Mouse (Mus musculus): Measurements from ENCODE around the gene Tomt. TPM values are rescaled to one million over a fixed set of nuclear protein-coding genes. Genes with fewer than 3 reads are reported as not detected.

Gene Tomt
- polyA plus RNA-seq, 1 experiment from 2014 or later: 0.29 TPM

DNA sequence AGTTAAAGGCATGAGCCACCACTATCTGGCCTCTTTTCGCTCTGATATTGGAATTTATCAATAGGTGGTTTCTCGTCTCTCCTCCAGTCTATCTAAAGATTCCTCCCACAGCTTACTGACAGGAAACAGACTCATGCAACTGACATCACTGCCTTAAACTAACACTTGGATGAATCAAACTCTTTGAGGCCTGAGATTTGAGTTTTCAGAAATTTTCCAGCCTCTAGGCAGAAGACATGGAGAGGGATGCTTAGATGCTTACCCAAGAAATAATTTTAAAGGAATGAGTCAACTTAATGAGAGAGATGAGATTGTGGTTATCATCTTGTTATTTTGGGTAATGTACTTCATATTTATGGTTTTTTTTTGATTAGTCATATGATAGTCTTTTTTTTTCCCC lies 52.3 kb downstream of the Tomt start:
- Histone ChIP-seq H3K9me3 (replicated peaks) (no peaks in the 10 kb centered on the region), H3K4me2 (replicated peaks) (no peak overlapping the region), H3K36me3 (no peaks in the 10 kb centered on the region), H3K4me3 (replicated peaks) (no peak overlapping the region), H3K9ac (no peak overlapping the region), H3K27ac (replicated peaks) (no peak overlapping the region), H3K4me1 (no peaks in the 10 kb centered on the region), H3K27me3 (no peaks in the 10 kb centered on the region)
- ATAC-seq (ENCODE audit: insufficient number of reproducible peaks, low FRiP score, low TSS enrichment, low read depth): no peak
- 76% methylated on average over 2 of the region's 2 CpGs for WGBS

DNA sequence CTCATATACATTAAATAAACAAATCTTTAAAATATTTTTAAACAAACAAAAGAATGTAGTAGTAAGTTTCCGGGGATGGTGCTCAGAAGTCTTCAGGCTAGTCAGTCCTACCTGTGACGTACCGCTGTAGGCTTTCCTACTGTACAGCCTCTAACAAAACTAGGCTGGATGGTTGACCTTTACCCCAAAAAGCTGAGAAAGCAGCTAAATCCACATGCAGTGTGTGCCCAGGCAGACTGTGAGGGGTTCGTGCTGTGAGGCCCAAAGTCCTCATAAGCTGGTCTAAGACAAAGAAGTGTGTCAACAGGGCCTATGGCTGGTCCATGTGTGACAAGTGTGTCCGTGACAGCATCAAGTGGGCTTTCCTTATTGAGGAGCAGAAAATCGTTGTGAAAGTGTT lies 53.3 kb downstream of the Tomt start:
- Histone ChIP-seq H3K4me3 (replicated peaks) (no peak overlapping the region), H3K27me3 (no peaks in the 10 kb centered on the region), H3K4me1 (no peaks in the 10 kb centered on the region), H3K4me2 (replicated peaks) (no peak overlapping the region), H3K36me3 (no peaks in the 10 kb centered on the region), H3K9me3 (replicated peaks) (no peaks in the 10 kb centered on the region), H3K9ac (no peak overlapping the region), H3K27ac (replicated peaks) (no peak overlapping the region)
- 88% methylated on average over 6 of the region's 6 CpGs for WGBS
- ATAC-seq (ENCODE audit: insufficient number of reproducible peaks, low FRiP score, low TSS enrichment, low read depth): no peak

DNA sequence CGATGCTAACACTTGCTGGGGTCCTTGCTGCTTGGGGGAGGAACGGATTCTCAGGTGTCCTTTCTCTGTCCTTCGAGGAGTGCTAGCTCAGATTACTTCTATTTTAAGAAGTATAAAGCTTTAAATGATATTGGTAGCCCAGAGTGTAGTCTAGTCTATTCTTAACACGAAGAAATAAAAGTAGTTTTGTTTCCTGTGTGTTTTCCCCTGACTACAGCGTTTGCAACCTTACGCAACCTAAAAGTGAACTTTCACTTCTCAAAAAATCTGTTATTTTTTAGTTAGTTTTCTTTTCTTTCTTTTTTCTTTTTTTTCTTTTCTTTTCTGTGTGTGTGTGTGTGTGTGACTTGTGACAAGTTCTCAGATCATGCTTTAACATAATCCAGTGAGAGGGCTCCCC lies 54.5 kb downstream of the Tomt start:
- H3K27ac ChIP-seq (replicated peaks): no peak overlapping the region
- no peak overlapping the region for H3K4me3 ChIP-seq (replicated peaks)
- no peaks in the 10 kb centered on the region for H3K4me1 ChIP-seq
- no peak overlapping the region for H3K4me2 ChIP-seq (replicated peaks)
- no peak for ATAC-seq (ENCODE audit: insufficient number of reproducible peaks, low FRiP score, low TSS enrichment, low read depth)
- no peaks in the 10 kb centered on the region for H3K9me3 ChIP-seq (replicated peaks)
- 74% methylated on average over 6 of the region's 6 CpGs for WGBS
- H3K27me3 ChIP-seq: no peaks in the 10 kb centered on the region
- H3K36me3 ChIP-seq: no peaks in the 10 kb centered on the region
- H3K9ac ChIP-seq: no peak overlapping the region

Small RNAs within 50 kb of the gene (microRNA-seq; reads per million reads assigned to microRNA genes)
- gene Gm22655 (ENCODE audit: borderline number of aligned reads): not detected

Other genes with a start within 250 kb of the Tomt start
- 45.1 and 50.1 TPM in 2 replicates for gene Clpb, start 242.7 kb downstream of the Tomt start, polyA plus RNA-seq (2015; fragmentation: Nextera tagmentation; extraction: Ambion mirVana)
- gene Phox2a, start 88.0 kb downstream of the Tomt start, polyA plus RNA-seq (2015; fragmentation: Nextera tagmentation; extraction: Ambion mirVana): 0.34 and 0.45 TPM in 2 replicates
- 48.0 and 57.4 TPM in 2 replicates for gene Inppl1, start 68.1 kb downstream of the Tomt start, polyA plus RNA-seq (2015; fragmentation: Nextera tagmentation; extraction: Ambion mirVana)
- 3.5 and 4.2 TPM in 2 replicates for gene Folr2, start 49.2 kb downstream of the Tomt start, polyA plus RNA-seq (2015; fragmentation: Nextera tagmentation; extraction: Ambion mirVana)
- 56.6 and 61.0 TPM in 2 replicates for gene Anapc15, start 42.6 kb downstream of the Tomt start, polyA plus RNA-seq (2015; fragmentation: Nextera tagmentation; extraction: Ambion mirVana)
- 0.35 and 0.81 TPM in 2 replicates for gene Folr1, start 35.6 kb downstream of the Tomt start, polyA plus RNA-seq (2015; fragmentation: Nextera tagmentation; extraction: Ambion mirVana)
- 164 and 166 TPM in 2 replicates for gene Lamtor1, start 455 bp downstream of the Tomt start, polyA plus RNA-seq (2015; fragmentation: Nextera tagmentation; extraction: Ambion mirVana)
- gene Lrrc51, start 27.5 kb upstream of the Tomt start, polyA plus RNA-seq (2015; fragmentation: Nextera tagmentation; extraction: Ambion mirVana): 22.0 and 29.2 TPM in 2 replicates
- 72.8 and 73.7 TPM in 2 replicates for gene Numa1, start 27.8 kb upstream of the Tomt start, polyA plus RNA-seq (2015; fragmentation: Nextera tagmentation; extraction: Ambion mirVana)
- 2.4 and 2.5 TPM in 2 replicates for gene Il18bp, start 112.3 kb upstream of the Tomt start, polyA plus RNA-seq (2015; fragmentation: Nextera tagmentation; extraction: Ambion mirVana)
- gene Rnf121, start 159.1 kb upstream of the Tomt start, polyA plus RNA-seq (2015; fragmentation: Nextera tagmentation; extraction: Ambion mirVana): 28.6 and 29.5 TPM in 2 replicates
- 31.6 and 37.4 TPM in 2 replicates for gene Xndc1, start 159.2 kb upstream of the Tomt start, polyA plus RNA-seq (2015; fragmentation: Nextera tagmentation; extraction: Ambion mirVana)
- gene Xntrpc, start 159.4 kb upstream of the Tomt start, polyA plus RNA-seq (2015; fragmentation: Nextera tagmentation; extraction: Ambion mirVana): 1.8 and 2.0 TPM in 2 replicates
- 0.13 and 0.29 TPM in 2 replicates for gene Trpc2, start 176.8 kb upstream of the Tomt start, polyA plus RNA-seq (2015; fragmentation: Nextera tagmentation; extraction: Ambion mirVana)
- 13.2 and 19.4 TPM in 2 replicates for gene Art1, start 195.4 kb upstream of the Tomt start, polyA plus RNA-seq (2015; fragmentation: Nextera tagmentation; extraction: Ambion mirVana)
- 3.5 and 3.9 TPM in 2 replicates for gene Art5, start 203.1 kb upstream of the Tomt start, polyA plus RNA-seq (2015; fragmentation: Nextera tagmentation; extraction: Ambion mirVana)
- 0.25 and 0.57 TPM in 2 replicates for gene Chrna10, start 210.5 kb upstream of the Tomt start, polyA plus RNA-seq (2015; fragmentation: Nextera tagmentation; extraction: Ambion mirVana)